Mouse (Mus musculus): ENCODE data around the gene Extl1. TPM values are rescaled to one million over a fixed set of nuclear protein-coding genes. Genes with fewer than 3 reads are reported as not detected.
"Not testable (repeated sequence)": the region's sequence is repeated elsewhere in the genome, so short reads cannot be mapped to it uniquely, and the experiment has no call there.

Extl1 gene
- polyA plus RNA-seq (2012; rRNA removed) = 10.3 and 13.0 TPM in 2 replicates

DNA sequence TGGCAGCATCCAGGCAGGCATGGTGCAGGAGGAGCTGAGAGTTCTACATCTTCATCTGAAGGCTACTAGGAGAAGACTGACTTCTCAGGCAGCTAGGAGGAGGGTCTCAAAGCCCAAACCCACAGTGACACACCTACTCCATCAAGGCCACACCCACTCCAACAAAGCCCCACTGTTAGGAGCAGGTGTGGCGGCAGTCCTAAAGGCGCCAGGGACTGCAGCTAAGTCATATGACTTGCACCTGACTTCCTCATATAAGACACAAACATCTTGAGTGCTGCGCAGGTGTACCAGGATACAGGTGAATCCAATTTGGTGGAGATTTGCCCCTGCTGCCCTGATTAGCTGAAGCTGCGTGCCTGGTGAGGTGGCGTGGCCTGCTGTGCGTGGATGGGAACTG is at the start of gene Extl1:
Extl1 (minus strand) TSS at position 101 of the 400 bp plus-strand sequence.
- not testable (repeated sequence) for DNase-seq; H3K4me1 ChIP-seq (ENCODE audit: control insufficient read depth, insufficient read depth, low read length)

DNA sequence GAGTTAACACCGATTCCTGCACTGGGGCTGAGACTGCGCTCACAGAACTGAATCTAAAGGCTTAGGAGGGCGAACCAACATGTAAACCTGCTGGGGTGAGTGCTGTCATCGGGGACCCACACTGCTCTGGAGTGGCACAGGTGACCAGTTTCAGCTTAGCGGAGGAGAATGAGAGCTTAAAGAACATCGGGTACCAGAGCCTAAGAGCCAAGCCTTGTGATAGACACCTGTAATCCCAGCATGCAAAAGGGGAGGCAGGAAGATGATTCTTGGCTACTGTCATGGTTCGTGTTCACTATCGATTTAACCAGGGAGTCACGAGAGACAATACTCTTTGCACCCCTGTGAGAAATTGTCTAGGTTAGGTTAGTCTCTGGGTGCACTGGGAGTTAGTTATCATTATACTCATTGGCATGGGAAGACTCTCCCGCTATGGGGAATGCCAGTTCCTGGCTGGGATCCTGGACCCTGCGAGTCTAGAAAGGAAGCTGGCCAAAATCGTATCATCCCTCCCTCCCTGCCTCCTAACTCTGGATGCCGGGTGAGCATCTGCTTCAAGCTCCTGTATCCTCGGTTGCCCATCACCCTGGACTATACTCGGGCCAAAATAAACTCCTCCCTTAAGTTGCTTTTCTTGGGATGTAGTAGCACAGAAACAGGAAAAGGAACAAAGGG is 49.2 kb upstream of the Extl1 start:
- 19% methylated on average over 15 of the region's 15 CpGs for WGBS
- DNase-seq = peak; percentile 60 to 65
- Histone ChIP-seq H3K4me3 (replicated peaks; ENCODE audit: insufficient read depth, low read depth, low read length) (no peak overlapping the region), H3K4me1 (ENCODE audit: control insufficient read depth, insufficient read depth, low read length) (peaks cover 26% of the 10 kb centered on the region), H3K27ac (ENCODE audit: insufficient read depth, low read length) (peak overlapping the region; percentile 33), H3K27me3 (ENCODE audit: control insufficient read depth, insufficient read depth, low read length) (no peaks in the 10 kb centered on the region)
- TF ChIP-seq POLR2A (IDR thresholded peaks at IDR 0.05; ENCODE audit: borderline replicate concordance, insufficient read depth, low read length) (no peak), CTCF (IDR thresholded peaks at IDR 0.05; ENCODE audit: borderline replicate concordance, insufficient read depth, low read depth, low read length) (no peak)

More for the DNA sequence above, at the start of gene Extl1:
- not testable (repeated sequence) for H3K27ac ChIP-seq (ENCODE audit: insufficient read depth, low read length); H3K4me3 ChIP-seq (replicated peaks; ENCODE audit: insufficient read depth, low read depth, low read length); H3K27me3 ChIP-seq (ENCODE audit: control insufficient read depth, insufficient read depth, low read length)
- 97% methylated on average over 3 of the region's 6 CpGs for WGBS

DNA sequence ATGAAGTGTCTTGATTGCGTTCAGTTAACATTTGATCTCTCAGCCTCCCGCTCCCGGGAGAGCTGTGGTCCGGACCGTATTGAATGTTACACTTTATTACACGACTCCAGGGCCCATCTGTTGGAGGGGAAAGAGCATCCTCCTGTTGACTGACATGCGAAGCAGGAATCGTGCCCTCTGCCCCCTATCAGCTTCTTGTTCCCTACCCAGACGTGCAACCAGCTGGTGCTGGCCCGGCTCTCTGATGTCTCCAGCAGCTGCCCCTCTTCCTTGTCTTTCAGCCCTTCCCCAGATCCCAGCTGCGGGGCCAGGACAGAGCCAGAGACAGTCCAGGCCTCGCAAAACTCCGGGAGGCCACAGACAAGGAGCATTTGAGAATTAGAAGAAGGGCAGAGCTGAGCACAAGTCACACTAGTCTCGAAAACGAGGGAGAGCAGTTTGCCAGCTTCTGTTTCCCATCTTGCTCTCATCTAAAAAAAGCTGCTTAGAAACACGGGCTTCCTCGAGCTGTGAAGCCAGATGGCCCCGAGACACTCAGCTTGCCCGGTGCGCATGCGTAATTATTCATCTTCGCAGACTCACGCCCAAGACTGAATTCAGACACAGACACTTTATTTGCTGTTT is 46.8 kb upstream of the Extl1 start:
- WGBS = 11% methylated on average over 23 of the region's 23 CpGs
- Histone ChIP-seq H3K27me3 (ENCODE audit: control insufficient read depth, insufficient read depth, low read length) (no peaks in the 10 kb centered on the region), H3K4me3 (replicated peaks; ENCODE audit: insufficient read depth, low read depth, low read length) (no peak overlapping the region), H3K4me1 (ENCODE audit: control insufficient read depth, insufficient read depth, low read length) (peaks cover 26% of the 10 kb centered on the region), H3K27ac (ENCODE audit: insufficient read depth, low read length) (peak overlapping the region; percentile 47)
- peak; percentile 84 to 88 for DNase-seq
- TF ChIP-seq CTCF (IDR thresholded peaks at IDR 0.05; ENCODE audit: borderline replicate concordance, insufficient read depth, low read depth, low read length) (no peak), POLR2A (IDR thresholded peaks at IDR 0.05; ENCODE audit: borderline replicate concordance, insufficient read depth, low read length) (peak; percentile 18; the same call in 1 of the 2 replicates)

DNA sequence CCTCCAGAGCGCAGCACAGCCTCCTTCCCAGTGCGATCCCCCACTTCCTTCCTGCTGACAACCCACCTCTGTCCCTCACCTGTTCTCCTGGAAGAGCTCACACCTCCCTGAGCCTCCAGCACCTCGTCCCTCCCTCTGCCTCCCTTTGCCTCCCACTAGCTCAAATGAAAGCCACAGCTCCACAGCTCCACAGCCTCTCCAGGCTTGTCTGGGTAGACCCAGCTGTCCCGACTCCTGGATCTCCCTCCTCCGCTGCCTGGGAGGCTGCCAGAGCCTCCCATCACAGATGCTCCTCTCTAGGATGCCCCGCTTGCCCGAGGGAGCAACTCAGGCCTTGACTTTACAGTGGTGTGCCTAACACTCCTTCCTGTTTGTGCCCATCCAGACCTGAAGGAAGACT is 41.4 kb upstream of the Extl1 start:
- H3K4me1 ChIP-seq (ENCODE audit: control insufficient read depth, insufficient read depth, low read length) = peaks cover 3% of the 10 kb centered on the region; the same call in 1 of the 2 replicates
- H3K27me3 ChIP-seq (ENCODE audit: control insufficient read depth, insufficient read depth, low read length) = no peaks in the 10 kb centered on the region
- H3K4me3 ChIP-seq (replicated peaks; ENCODE audit: insufficient read depth, low read depth, low read length) = no peak overlapping the region
- DNase-seq = no peak
- 52% methylated on average over 7 of the region's 7 CpGs for WGBS
- H3K27ac ChIP-seq (ENCODE audit: insufficient read depth, low read length) = no peak overlapping the region
- TF ChIP-seq POLR2A (IDR thresholded peaks at IDR 0.05; ENCODE audit: borderline replicate concordance, insufficient read depth, low read length) (no peak), CTCF (IDR thresholded peaks at IDR 0.05; ENCODE audit: borderline replicate concordance, insufficient read depth, low read depth, low read length) (no peak)

DNA sequence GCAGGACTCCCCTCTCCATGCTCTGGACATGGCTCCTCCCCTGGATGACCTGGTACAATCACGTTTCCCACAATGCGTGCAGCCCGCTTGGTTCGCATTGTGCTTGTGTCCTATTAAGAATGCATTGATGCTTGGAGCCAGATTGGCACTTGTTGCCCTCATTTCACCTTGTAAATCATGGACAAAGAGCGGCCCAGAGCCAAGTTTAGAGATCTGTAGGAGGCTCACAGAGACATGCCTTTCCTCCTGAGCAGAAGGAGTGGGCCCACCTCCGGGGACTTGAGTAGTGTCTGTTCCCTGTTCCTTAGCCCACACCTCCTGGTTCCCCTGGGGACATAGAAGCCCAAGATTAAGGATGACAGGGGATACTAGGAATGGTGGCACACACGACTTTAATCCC is 40.3 kb upstream of the Extl1 start:
- H3K27me3 ChIP-seq (ENCODE audit: control insufficient read depth, insufficient read depth, low read length) = no peaks in the 10 kb centered on the region
- no peak overlapping the region for H3K4me3 ChIP-seq (replicated peaks; ENCODE audit: insufficient read depth, low read depth, low read length)
- 87% methylated on average over 7 of the region's 7 CpGs for WGBS
- no peaks in the 10 kb centered on the region for H3K4me1 ChIP-seq (ENCODE audit: control insufficient read depth, insufficient read depth, low read length)
- DNase-seq = no peak
- TF ChIP-seq POLR2A (IDR thresholded peaks at IDR 0.05; ENCODE audit: borderline replicate concordance, insufficient read depth, low read length) (no peak), CTCF (IDR thresholded peaks at IDR 0.05; ENCODE audit: borderline replicate concordance, insufficient read depth, low read depth, low read length) (no peak)
- H3K27ac ChIP-seq (ENCODE audit: insufficient read depth, low read length) = no peak overlapping the region

- Histone ChIP-seq H3K27ac (ENCODE audit: insufficient read depth, low read length) (no peak overlapping the region), H3K4me1 (ENCODE audit: control insufficient read depth, insufficient read depth, low read length) (no peaks in the 10 kb centered on the region)
Measured at GRCm38 (mm10) chr4:134421971-134422370, 38.3 kb upstream of the Extl1 start.

DNA sequence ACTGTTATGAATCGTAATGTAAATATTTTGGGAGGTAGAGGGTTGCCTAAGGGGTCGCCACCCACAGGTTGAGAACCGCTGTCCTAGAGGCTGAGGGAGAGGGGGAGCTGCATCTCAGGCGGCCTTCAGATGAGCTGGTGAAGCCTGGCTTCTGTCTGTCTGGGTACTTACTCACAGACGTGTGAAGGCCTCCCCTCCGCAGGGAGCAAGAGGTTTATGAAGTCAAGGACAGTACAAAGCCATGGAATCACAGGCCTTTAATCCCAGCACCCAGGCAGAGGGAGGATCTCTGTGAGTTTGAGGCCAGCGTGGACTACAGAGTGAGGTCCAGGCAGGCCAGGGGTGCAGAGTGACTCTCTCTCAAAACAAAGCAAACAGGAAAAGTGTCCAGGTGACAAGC is 33.5 kb upstream of the Extl1 start:
- no peak overlapping the region for H3K27ac ChIP-seq (ENCODE audit: insufficient read depth, low read length)
- WGBS = 85% methylated on average over 7 of the region's 7 CpGs
- H3K27me3 ChIP-seq (ENCODE audit: control insufficient read depth, insufficient read depth, low read length) = no peaks in the 10 kb centered on the region
- H3K4me3 ChIP-seq (replicated peaks; ENCODE audit: insufficient read depth, low read depth, low read length) = no peak overlapping the region
- H3K4me1 ChIP-seq (ENCODE audit: control insufficient read depth, insufficient read depth, low read length) = peaks cover 5% of the 10 kb centered on the region
- TF ChIP-seq POLR2A (IDR thresholded peaks at IDR 0.05; ENCODE audit: borderline replicate concordance, insufficient read depth, low read length) = no peak
- no peak for TF ChIP-seq CTCF (IDR thresholded peaks at IDR 0.05; ENCODE audit: borderline replicate concordance, insufficient read depth, low read depth, low read length)
- no peak for DNase-seq

More at GRCm38 (mm10) chr4:134421971-134422370, 38.3 kb upstream of the Extl1 start:
- TF ChIP-seq CTCF (IDR thresholded peaks at IDR 0.05; ENCODE audit: borderline replicate concordance, insufficient read depth, low read depth, low read length) (no peak), POLR2A (IDR thresholded peaks at IDR 0.05; ENCODE audit: borderline replicate concordance, insufficient read depth, low read length) (no peak)
- Histone ChIP-seq H3K4me3 (replicated peaks; ENCODE audit: insufficient read depth, low read depth, low read length) (no peak overlapping the region), H3K27me3 (ENCODE audit: control insufficient read depth, insufficient read depth, low read length) (no peaks in the 10 kb centered on the region)
- DNase-seq = no peak
- WGBS = 38% methylated on average over 11 of the region's 11 CpGs

GRCm38 (mm10) chr4:134416602-134417001 is 33.0 kb upstream of the Extl1 start:
- DNase-seq = peak in 1 of 2 experiments; percentile 32
- no peaks in the 10 kb centered on the region for H3K27me3 ChIP-seq (ENCODE audit: control insufficient read depth, insufficient read depth, low read length)
- TF ChIP-seq POLR2A (IDR thresholded peaks at IDR 0.05; ENCODE audit: borderline replicate concordance, insufficient read depth, low read length) (no peak), CTCF (IDR thresholded peaks at IDR 0.05; ENCODE audit: borderline replicate concordance, insufficient read depth, low read depth, low read length) (no peak)
- H3K27ac ChIP-seq (ENCODE audit: insufficient read depth, low read length) = no peak overlapping the region
- 41% methylated on average over 15 of the region's 15 CpGs for WGBS
- peak overlapping the region; percentile 6 for H3K4me3 ChIP-seq (replicated peaks; ENCODE audit: insufficient read depth, low read depth, low read length)
- peaks cover 5% of the 10 kb centered on the region for H3K4me1 ChIP-seq (ENCODE audit: control insufficient read depth, insufficient read depth, low read length)
